Mouse (Mus musculus): ENCODE measurements around the gene Mus81.

DNA sequence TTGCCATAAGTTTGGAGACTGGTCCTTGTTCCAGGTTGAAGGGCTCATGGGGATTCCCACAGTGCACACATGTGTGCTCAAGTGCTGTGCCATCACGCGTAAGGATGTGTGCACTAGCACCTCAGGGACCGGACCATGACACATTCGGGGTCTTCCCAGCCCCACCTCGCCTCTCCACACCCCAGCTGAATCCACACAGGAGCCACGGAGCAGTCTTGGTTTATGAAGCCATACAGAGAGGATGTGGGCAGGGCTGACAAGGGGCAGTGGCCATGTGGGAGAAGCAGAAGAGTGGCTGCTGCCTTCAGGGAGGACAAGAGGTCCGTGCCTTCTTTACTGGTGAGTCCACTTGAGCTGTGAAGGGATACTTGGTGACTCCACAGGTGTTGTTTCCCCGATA is 23.2 kb downstream of the Mus81 start:
- TF ChIP-seq CTCF (IDR thresholded peaks at IDR 0.05; ENCODE audit: low read depth, low read length), result no peak
- TF ChIP-seq POLR2AphosphoS5 (IDR thresholded peaks at IDR 0.05; ENCODE audit: insufficient replicate concordance, low read depth, low read length), result no peak

All from G1E (cell line).